Mouse (Mus musculus) embryonic fibroblast, embryonic 13.5 days (primary cell): ENCODE measurements at regions not wholly inside any gene's neighbourhood (a gene's known extent, or its start where the extent isn't known, plus 50 kb on each side); places are given as distances from the start of the nearest gene placed in this dataset.

Experiments
- CTCF ChIP-seq: IDR thresholded peaks from 2 replicates; pipeline ENCODE4 v1.5.1; 2011; ENCODE audit warnings: mild to moderate bottlenecking, control low read depth, low read length, moderate library complexity, borderline replicate concordance; ENCODE audit not compliant: insufficient read depth
- POLR2A ChIP-seq: IDR thresholded peaks from 2 replicates; pipeline ENCODE4 v1.6.1; 2011; ENCODE audit warnings: low read depth, mild to moderate bottlenecking, control low read depth, low read length, moderate library complexity

GRCm38 (mm10) chr15:36903309-36903708 lies 104.3 kb downstream of the Zfp706 start:
- TF ChIP-seq POLR2A (no peak), CTCF (no peak)
